Mouse (Mus musculus): ENCODE results near the gene Tmem223.

DNA sequence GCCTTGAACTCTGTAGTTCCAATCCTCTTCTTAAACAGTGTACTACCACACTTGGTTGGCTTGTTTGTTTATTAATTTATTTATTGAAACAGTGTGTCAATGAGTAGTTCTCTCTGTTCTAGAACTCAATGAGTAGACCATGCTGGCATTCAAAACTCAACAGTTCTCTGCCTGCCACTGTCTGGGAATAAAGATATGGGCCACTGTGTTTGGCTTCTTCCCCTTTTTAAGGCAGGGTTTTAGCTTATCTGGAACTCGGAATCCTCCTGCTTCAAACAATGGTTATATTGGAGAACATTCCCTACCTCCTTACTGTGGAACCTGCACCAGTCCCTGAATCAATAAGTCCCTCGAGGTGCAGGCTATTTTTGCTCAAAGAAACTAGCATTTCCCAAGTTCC, 11.9 kb upstream of the Tmem223 start:
- TF ChIP-seq POLR2A (IDR thresholded peaks at IDR 0.05; ENCODE audit: borderline replicate concordance, extremely low read depth, low read depth, low read length) (no peak), CTCF (IDR thresholded peaks at IDR 0.05; ENCODE audit: insufficient read depth, low read length) (no peak)
